ENCODE assay signal across 17 mouse cellular contexts in the genomic region with DNA sequence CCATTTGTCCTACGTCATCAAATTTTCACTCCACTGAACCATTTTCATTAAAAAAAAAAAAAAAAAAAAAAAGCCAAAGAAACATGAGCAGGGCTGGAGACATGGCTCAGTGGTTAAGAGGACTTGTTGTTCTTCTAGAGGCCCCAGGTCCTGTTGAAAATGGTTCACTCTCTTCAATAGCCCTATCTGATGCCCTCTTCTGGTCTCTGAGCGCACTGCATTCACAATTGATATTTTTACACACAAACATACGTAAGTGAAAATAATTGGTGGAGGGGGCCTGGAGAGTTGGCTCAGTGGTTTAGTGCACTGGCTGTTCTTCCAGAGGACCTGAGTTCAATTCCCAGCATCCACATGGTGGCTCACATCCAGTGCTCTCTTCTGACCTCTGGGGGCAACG. TPM values are rescaled to one million over a fixed set of nuclear protein-coding genes. Genes with fewer than 3 reads are reported as not detected.
A peak's percentile ranks its signal among the peaks of the same experiment; 100 is the strongest.
DNase-seq lines count a peak whose midpoint lies in the region; ATAC-seq and TF ChIP-seq lines count a peak whose summit lies in the region.
"Had no signal": no experiment of that assay in that cellular context is flagged by ENCODE, and none has a peak within 500 bp of the region (broad histone marks: within the 10 kb centered on the region; RNA-seq: fewer than 3 reads in every experiment).

No protein-coding gene starts in this region.

- H3K4me3 ChIP-seq in cerebellum, adult 2 months (replicated peaks; ENCODE audit: insufficient read depth, low read depth, low read length): no peak overlapping the region
- H3K4me3 ChIP-seq in layer of hippocampus, adult 2 months: no peak overlapping the region
- H3K4me3 ChIP-seq: heart, embryonic 12.5 days; myocyte had no signal

- no peaks in the 10 kb centered on the region for H3K4me1 ChIP-seq in cerebellum, adult 2 months (ENCODE audit: control insufficient read depth, insufficient read depth, low read length)

- TF ChIP-seq POLR2A in cerebellum, adult 2 months (IDR thresholded peaks at IDR 0.05; ENCODE audit: borderline replicate concordance, insufficient read depth, low read length): no peak

- 90% methylated on average over 4 of the region's 4 CpGs for WGBS in cerebellum, adult 2 months

- no peaks in the 10 kb centered on the region for H3K27me3 ChIP-seq in cerebellum, adult 2 months (ENCODE audit: control insufficient read depth, insufficient read depth, low read length)
- H3K27me3 ChIP-seq: heart, embryonic 12.5 days had no signal

- peak; percentile 12 to 34 for DNase-seq in cerebellum, postnatal 10 days
- no peak for DNase-seq in cerebellum, adult 2 months
- no peak for DNase-seq in layer of hippocampus, adult 2 months (ENCODE audit: low spot score in 2 of 2)
- no peak for DNase-seq in layer of hippocampus, postnatal 25 days (ENCODE audit: extremely low spot score in 1 of 2, low spot score in 1 of 2)
- peak; percentile 75 for DNase-seq in A20 (ENCODE audit: low read depth, low spot score)
- peak; percentile 78 for DNase-seq in R1 (ENCODE audit: low read depth, low spot score)
- no peak for DNase-seq in adrenal gland, adult 2 months
- DNase-seq: cerebellum, adult 11-12 months; gastrocnemius, postnatal 36 days; kidney, adult 2 months; liver; spleen, adult 18-20 months had no signal

- H3K27ac ChIP-seq in cerebellum, adult 2 months (ENCODE audit: insufficient read depth, low read length): no peak overlapping the region
- no peak overlapping the region for H3K27ac ChIP-seq in layer of hippocampus, adult 2 months

- no peak for ATAC-seq in erythroblast, adult 5-6 weeks (replicated peaks; ENCODE audit: low FRiP score, poor library complexity, severe bottlenecking)
- ATAC-seq: forebrain, embryonic 16.5 days had no signal

- TF ChIP-seq CTCF in cerebellum, adult 2 months (IDR thresholded peaks at IDR 0.05; ENCODE audit: borderline replicate concordance, insufficient read depth, low read depth, low read length): no peak
- peak; percentile 45 for TF ChIP-seq CTCF in layer of hippocampus, adult 2 months (conservative IDR thresholded peaks at IDR 0.05)

RNA-seq across cellular contexts. Expression of a gene that starts 4.2 kb away (rescaled TPM):
- 40.5 and 41.0 TPM in 2 replicates for polyA plus RNA-seq in cerebellum, adult 2 months (2012; rRNA removed)
- total RNA-seq in layer of hippocampus, adult 2 months (2021): 10 to 100 TPM; 72.5 to 81.0 TPM
- 10 to 100 TPM; 75.2 to 79.9 TPM for total RNA-seq in layer of hippocampus, postnatal 25 days (2021)
- total RNA-seq in erythroblast, adult 5-6 weeks (2015; ENCODE audit: low replicate concordance): not detected in 2 replicates
- not detected in 2 replicates for total RNA-seq in erythroblast, adult 5-6 weeks (2017; ENCODE audit: low replicate concordance)
- total RNA-seq in adrenal gland, adult 2 months (2021): 1 to 10 TPM; 8.7 to 9.2 TPM
- polyA plus RNA-seq in adrenal gland, adult 2 months (2012; rRNA removed): 0.83 and 1.0 TPM in 2 replicates
- total RNA-seq: hematopoietic stem cell, adult 5-6 weeks had no signal

RNA-seq across cellular contexts. Expression of a gene that starts 4.4 kb away (rescaled TPM):
- polyA plus RNA-seq in cerebellum, adult 2 months (2012; rRNA removed): 12.9 and 13.5 TPM in 2 replicates
- 10 to 100 TPM; 20.6 to 20.7 TPM for total RNA-seq in layer of hippocampus, adult 2 months (2021)
- total RNA-seq in layer of hippocampus, postnatal 25 days (2021): 10 to 100 TPM; 23.0 to 24.7 TPM
- 9.2 and 20.9 TPM in 2 replicates for total RNA-seq in erythroblast, adult 5-6 weeks (2015; ENCODE audit: low replicate concordance)
- 4.8 and 6.1 TPM in 2 replicates for total RNA-seq in erythroblast, adult 5-6 weeks (2017; ENCODE audit: low replicate concordance)
- total RNA-seq in adrenal gland, adult 2 months (2021): 10 to 100 TPM; 19.5 to 20.2 TPM
- 9.4 and 9.7 TPM in 2 replicates for polyA plus RNA-seq in adrenal gland, adult 2 months (2012; rRNA removed)

Comparison
In these comparisons a context has a peak if more than half of its experiments do, and no peak if none do; other contexts are left out.
1. DNase-seq: peak in cerebellum, postnatal 10 days (2 of 2), A20 (single experiment) and R1 (single experiment); none in cerebellum, adult 2 months (0 of 2), layer of hippocampus, adult 2 months (0 of 2), layer of hippocampus, postnatal 25 days (0 of 2) and adrenal gland, adult 2 months (single experiment).
2. RNA of a gene that starts 4.2 kb away (total RNA-seq): 72.5 to 81.0 TPM in layer of hippocampus, adult 2 months, 75.2 to 79.9 TPM in layer of hippocampus, postnatal 25 days and 8.7 to 9.2 TPM in adrenal gland, adult 2 months; not detected in erythroblast, adult 5-6 weeks; every median in the first group is over 4 times any median in the second.